Mouse (Mus musculus) right cerebral cortex, adult 18-20 months (tissue): ENCODE results near the gene Hoxc13.

Experiments
- DNase-seq: peaks from one replicate; pipeline ENCODE4 v3.0.0; 2022; ENCODE audit warnings: mixed read lengths

The Hoxc13 gene

GRCm38 (mm10) chr15:102965003-102965891 is 44.3 kb downstream of the Hoxc13 start:
- no peak for DNase-seq

- DNase-seq = peak; percentile 9
Observed at GRCm38 (mm10) chr15:102965892-102966775, 45.2 kb downstream of the Hoxc13 start.

- DNase-seq = no peak
Observed at GRCm38 (mm10) chr15:102966776-102967311, 45.9 kb downstream of the Hoxc13 start, which contains the start of gene Hoxc10. Gene Hoxc10 (plus strand): TSS chr15:102966796.

GRCm38 (mm10) chr15:102967312-102967510 is 46.3 kb downstream of the Hoxc13 start, which contains the start of gene Hoxc5:
Gene Hoxc5 (plus strand): TSS chr15:102967443.
- DNase-seq = no peak

GRCm38 (mm10) chr15:102967511-102968397 is 46.9 kb downstream of the Hoxc13 start:
- DNase-seq = no peak

- no peak for DNase-seq
Observed at GRCm38 (mm10) chr15:102969296-102969695, 48.4 kb downstream of the Hoxc13 start.

- peak; percentile 23 for DNase-seq
Observed at GRCm38 (mm10) chr15:102970740-102971139, 49.8 kb downstream of the Hoxc13 start.

- no peak for DNase-seq
Observed at GRCm38 (mm10) chr15:102972254-102972653, 51.4 kb downstream of the Hoxc13 start.

GRCm38 (mm10) chr15:102972753-102973152 is 51.9 kb downstream of the Hoxc13 start:
- DNase-seq = no peak

GRCm38 (mm10) chr15:102975034-102975433 is 54.1 kb downstream of the Hoxc13 start:
- DNase-seq = no peak

GRCm38 (mm10) chr15:102975688-102976111 is 54.8 kb downstream of the Hoxc13 start:
- DNase-seq = no peak

- DNase-seq = no peak
Observed at GRCm38 (mm10) chr15:102976171-102976570, 55.3 kb downstream of the Hoxc13 start, which contains the start of gene Hoxc9. Gene Hoxc9 (plus strand): TSS chr15:102976439.

GRCm38 (mm10) chr15:102976631-102977422 is 55.9 kb downstream of the Hoxc13 start:
- DNase-seq = no peak

- no peak for DNase-seq
Observed at GRCm38 (mm10) chr15:102977423-102977974, 56.6 kb downstream of the Hoxc13 start.
